Mouse (Mus musculus): ENCODE data around the gene Cdh4.

Gene Cdh4

DNA sequence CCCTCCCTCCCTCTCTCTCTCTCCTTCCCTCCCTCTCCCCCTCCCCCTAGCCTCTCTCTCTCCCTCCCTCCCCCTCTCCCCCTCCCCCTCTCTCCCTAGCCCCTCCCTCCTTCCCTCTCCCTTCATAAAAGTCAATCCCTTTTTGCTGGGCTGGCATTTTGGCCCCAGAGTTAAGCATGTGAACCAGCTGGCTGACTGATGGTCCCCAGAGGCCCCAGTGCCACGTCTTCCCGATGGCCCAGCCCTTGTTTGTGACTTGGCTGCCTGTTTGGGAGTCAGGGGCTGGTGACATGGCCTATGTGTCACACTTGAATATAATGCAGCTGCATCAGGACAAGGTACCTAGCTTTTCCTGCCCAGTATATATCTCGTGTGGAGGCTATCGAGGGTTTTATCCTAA is 96.3 kb downstream of the Cdh4 start:
- no peak for DNase-seq (ENCODE audit: low read depth)

- DNase-seq (ENCODE audit: low read depth) = no peak
Observed at GRCm38 (mm10) chr2:179539532-179540245, 97.5 kb downstream of the Cdh4 start.

DNA sequence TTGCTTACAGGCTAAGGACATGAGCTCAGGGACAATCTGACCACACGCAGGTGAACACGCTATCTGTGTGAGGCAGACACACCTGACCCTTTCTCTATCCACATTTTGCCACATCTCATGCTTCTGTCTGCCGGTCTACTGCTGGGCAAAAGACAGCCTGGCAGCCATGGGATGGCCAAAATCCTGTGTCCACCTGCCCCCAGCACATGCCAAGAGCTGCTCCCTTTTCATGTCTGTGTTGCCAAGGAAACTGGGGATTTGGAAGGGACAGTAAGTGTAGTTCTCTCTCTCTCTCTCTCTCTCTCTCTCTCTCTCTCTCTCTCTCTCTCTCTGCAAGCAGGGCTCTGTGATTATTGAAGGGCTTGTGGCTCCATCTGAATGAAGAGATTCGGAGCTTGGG is 98.9 kb downstream of the Cdh4 start:
- DNase-seq (ENCODE audit: low read depth) = no peak

- no peak for DNase-seq (ENCODE audit: low read depth)
Observed at GRCm38 (mm10) chr2:179547627-179548026, 105.4 kb downstream of the Cdh4 start.

DNA sequence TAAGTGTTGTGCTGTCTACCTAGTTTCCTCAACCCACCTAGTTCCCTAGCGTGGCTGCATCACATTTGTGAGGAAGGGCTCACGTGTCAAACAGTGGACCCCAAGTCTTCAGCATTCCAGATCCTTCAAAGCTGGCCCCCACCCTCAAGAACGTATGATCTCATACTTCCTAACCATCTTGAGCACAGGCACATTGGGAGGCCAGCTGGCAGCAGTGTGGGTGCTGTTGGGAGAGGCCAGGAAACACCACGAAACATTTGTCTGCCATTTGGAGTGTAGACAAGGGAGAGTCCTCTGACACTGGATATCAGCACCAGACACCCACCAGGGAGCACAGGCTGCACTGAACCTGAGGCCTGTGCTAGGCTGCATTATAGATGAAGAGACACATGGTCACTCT is 113.7 kb downstream of the Cdh4 start:
- DNase-seq (ENCODE audit: low read depth) = no peak

DNA sequence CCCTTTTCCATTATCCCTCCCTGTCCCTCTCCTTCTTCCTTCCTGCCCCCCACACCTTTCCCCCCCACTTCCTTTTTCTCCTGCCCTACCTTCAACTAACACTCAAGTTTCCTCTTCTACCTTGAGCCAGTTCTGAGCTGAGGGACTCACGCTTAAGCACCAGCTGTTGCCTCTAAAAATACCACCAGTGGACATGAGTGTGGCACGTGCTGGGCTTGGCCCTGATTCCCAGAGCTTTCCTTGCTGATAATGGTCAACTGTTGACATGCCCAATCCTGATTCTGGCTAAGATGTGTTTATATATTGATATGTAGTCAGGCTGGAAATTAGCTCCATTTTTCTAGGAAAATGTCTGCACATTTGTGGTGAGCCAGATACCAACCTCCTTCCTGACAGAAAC is 120.1 kb downstream of the Cdh4 start:
- no peak for DNase-seq (ENCODE audit: low read depth)

DNA sequence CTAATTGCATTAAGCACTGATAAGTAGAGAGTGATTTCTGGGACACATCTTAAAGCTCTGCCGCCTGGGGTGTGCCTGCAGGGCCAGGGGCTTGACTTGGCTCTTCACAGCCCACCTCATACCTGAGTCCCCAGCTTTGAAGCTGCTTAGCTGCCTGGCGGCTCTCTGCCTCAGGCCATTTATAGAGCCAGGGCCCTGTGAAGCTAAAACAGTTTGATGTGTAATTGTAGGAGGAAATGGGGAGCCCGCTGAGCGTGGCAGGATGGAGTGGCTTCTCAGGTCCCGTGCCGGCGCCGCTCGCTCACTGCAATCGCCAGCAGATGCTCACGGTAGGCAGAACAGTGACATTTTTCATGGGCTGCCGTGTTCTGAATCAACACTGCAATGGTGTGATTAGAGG is 123.4 kb downstream of the Cdh4 start:
- DNase-seq (ENCODE audit: low read depth) = no peak

- DNase-seq (ENCODE audit: low read depth) = no peak
Observed at GRCm38 (mm10) chr2:179567886-179568285, 125.7 kb downstream of the Cdh4 start.

DNA sequence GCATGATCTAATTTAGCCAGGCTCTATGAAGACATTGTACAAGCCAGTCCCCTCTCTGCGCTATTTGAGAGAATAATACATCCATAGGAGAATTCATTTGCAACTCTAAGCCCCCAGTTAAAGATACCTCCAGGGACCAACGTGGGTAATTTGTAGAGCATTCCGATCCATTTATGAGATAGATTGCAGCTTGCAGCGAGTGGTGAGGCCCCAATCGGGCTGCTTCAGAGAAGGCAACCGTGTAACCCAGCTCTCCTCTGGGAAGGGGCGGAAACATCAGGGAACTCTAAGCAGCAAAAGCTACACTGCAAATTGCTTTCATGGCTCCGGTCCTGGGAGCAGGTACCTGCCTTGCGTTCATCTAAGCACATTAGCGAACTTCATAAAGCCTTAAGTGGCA is 126.9 kb downstream of the Cdh4 start:
- no peak for DNase-seq (ENCODE audit: low read depth)

- no peak for DNase-seq (ENCODE audit: low read depth)
Observed at GRCm38 (mm10) chr2:179571175-179571769, 129.0 kb downstream of the Cdh4 start.

- no peak for DNase-seq (ENCODE audit: low read depth)
Observed at GRCm38 (mm10) chr2:179573331-179573730, 131.1 kb downstream of the Cdh4 start.

- no peak for DNase-seq (ENCODE audit: low read depth)
Observed at GRCm38 (mm10) chr2:179573786-179574185, 131.6 kb downstream of the Cdh4 start.

- no peak for DNase-seq (ENCODE audit: low read depth)
Observed at GRCm38 (mm10) chr2:179575585-179575984, 133.4 kb downstream of the Cdh4 start.

DNA sequence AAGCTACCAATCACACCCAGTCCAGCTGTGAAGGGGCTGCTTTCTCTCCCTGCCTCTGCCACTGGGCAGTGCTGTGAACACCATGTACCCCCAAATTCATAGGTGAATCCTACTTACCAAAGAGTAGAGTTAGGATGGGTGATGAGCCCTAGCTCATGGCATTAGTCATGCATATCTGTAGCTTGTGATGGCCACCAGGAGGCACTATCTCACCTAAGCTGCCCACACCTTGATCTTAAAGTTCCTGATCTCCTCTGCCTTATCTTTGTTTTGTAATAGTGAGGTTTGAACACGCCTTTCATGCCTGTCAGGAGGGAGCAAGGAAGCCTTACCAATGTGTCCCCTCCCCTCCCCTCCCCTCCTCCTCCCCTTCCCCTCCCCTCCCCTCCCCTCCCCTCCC is 134.0 kb downstream of the Cdh4 start:
- no peak for DNase-seq (ENCODE audit: low read depth)

GRCm38 (mm10) chr2:179578329-179578728 is 136.1 kb downstream of the Cdh4 start:
- DNase-seq (ENCODE audit: low read depth) = no peak

DNA sequence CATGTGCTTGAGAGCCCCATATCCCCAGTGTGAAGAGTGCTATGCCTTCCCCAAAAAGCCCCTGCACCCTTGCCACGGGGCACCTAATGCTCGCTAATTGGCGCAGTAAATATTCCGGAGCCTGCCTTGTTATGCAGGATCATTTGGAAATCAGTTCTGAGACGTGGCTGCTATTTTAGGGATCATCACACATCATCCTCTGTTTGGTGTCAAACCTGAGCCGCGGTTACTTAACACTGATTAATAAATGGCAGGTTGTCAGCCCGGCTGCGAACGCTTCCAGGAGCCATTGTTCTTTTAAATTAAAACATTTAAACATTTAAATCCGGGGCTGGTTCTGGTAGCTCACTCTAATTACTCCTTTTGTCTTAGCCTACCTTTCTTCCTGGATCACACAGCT is 136.6 kb downstream of the Cdh4 start:
- DNase-seq (ENCODE audit: low read depth) = no peak

DNA sequence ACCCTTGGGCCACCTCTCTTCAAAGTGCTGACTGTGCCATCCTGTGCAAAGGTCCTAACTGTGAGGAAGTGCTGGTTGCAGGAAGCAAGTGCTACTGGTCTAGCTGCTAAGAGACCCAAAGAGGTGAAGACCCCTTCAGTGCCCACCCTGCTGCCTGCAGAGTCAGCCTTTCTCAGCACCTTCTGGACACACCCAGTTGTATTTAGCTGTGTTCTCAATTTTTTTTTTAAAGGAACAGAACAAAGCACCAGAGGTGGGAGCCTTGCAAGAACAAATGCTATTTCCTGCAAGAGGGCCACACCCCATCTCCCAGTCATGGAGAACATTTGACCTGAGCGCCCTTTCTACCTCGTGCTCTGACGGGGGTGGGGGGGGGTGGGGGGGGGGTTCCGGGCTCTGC is 138.2 kb downstream of the Cdh4 start:
- no peak for DNase-seq (ENCODE audit: low read depth)

DNA sequence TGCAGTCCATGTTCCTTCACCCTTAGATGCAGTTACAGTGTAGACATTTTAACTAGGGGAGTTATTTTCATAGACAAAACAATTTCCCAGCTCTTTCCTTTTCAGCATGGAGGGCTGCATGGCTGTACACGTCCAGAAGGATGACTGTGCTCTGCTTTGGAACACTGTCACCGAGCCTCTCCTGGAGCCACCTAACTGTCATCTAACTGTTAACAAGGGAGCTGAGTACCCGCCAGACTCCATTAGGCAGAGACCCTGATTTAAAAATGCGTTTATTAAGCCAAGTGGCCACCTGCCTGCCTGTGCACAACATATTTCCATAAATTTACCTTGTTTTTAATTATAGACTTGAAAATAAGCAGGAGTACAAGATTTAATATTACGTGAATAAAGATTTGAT is 138.8 kb downstream of the Cdh4 start:
- DNase-seq (ENCODE audit: low read depth) = no peak

DNA sequence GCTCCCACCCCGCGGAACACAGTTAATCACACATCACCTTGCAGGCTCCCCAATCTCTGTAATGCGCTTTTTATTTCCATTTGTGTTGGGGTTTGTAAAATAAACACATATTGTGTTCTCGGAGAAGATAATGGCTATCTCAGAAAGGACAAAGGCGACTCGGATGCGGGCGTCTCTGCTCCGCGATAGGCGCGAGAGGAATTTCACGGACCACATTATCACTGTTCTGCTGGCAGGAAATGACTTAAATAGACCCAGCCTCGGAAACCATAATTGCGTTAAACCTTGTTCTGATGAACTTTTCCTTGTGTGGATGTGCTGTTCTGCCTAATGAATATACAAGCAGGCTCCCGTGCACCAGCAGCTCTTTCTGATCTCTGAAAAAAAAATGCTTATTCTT is 140.7 kb downstream of the Cdh4 start:
- no peak for DNase-seq (ENCODE audit: low read depth)

DNA sequence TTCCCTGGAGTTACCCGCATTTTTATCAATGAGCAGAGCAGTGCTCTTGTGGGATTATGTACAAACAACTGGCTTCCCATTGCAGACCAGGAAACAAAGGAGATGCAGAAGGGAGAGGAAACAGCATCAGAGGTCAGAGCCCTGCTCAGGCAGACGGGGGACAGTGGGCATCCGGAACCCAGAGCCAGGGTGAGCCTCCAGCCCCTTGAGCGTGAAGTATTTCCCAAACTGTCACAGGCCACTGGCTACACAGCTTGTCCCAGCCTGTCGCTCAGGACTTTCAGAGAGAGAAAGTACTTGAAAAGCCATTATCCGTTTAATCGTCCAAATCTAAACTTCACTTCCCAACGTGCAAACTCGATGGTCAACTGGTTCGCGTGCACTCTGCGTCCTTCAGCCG is 142.4 kb downstream of the Cdh4 start:
- DNase-seq (ENCODE audit: low read depth) = no peak

GRCm38 (mm10) chr2:179586436-179586835 is 144.2 kb downstream of the Cdh4 start:
- no peak for DNase-seq (ENCODE audit: low read depth)

- no peak for DNase-seq (ENCODE audit: low read depth)
Observed at GRCm38 (mm10) chr2:179587069-179587468, 144.8 kb downstream of the Cdh4 start.

- no peak for DNase-seq (ENCODE audit: low read depth)
Observed at GRCm38 (mm10) chr2:179591661-179592060, 149.4 kb downstream of the Cdh4 start.

DNA sequence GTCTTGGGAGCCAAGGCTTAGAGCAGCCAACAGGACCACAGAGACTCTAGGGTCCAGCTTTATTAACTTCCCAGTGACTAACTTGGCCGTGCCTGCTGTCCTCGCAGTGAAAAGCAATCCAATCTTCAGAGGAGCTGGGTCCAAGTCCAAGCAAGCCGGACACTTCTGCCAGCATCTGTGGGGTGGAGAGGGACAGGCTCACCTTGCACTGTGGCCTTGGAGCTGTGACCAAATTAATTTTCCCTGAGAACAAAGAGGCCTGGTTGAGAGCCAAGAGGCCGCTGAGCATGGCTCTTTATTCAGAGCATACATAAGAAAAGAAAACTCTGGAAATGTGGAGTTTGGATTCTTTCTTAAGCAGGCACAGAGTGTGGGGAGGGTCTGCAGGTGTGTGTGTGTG is 152.8 kb downstream of the Cdh4 start:
- DNase-seq (ENCODE audit: low read depth) = no peak

Measured in 416B (cell line).